Mouse (Mus musculus) heart, embryonic 12.5 days (tissue): ENCODE results near the gene Cdh16. TPM values are rescaled to one million over a fixed set of nuclear protein-coding genes. Genes with fewer than 3 reads are reported as not detected.

Experiments used
- ATAC-seq: fragments of 200-750 bp; cut with Nextera tagmentation; 2 replicates; pipeline ENCODE4 v1.8.0; 2017; ENCODE audit warnings: moderate TSS enrichment, moderate library complexity; ENCODE audit not compliant: insufficient number of reproducible peaks, low FRiP score
- H3K27ac ChIP-seq: fragments of 300-500 bp; sonication (generic); 2 replicates; pipeline ENCODE4 v1.5.1; 2016; ENCODE audit warnings: mild to moderate bottlenecking, moderate library complexity; ENCODE audit not compliant: poor library complexity, severe bottlenecking
- H3K27me3 ChIP-seq: fragments of 300-500 bp; sonication (generic); replicated peaks from 2 replicates; pipeline ENCODE4 v1.6.1; 2016; ENCODE audit warnings: mild to moderate bottlenecking, moderate library complexity
- H3K36me3 ChIP-seq: fragments of 300-500 bp; sonication (generic); 2 replicates; pipeline ENCODE4 v1.6.1; 2016; ENCODE audit warnings: mild to moderate bottlenecking, moderate library complexity
- H3K4me1 ChIP-seq: fragments of 300-500 bp; sonication (generic); replicated peaks from 2 replicates; pipeline ENCODE4 v1.6.1; 2016; ENCODE audit warnings: mild to moderate bottlenecking
- H3K4me2 ChIP-seq: fragments of 300-500 bp; sonication (generic); 2 replicates; pipeline ENCODE4 v1.6.1; 2016; ENCODE audit warnings: mild to moderate bottlenecking, moderate library complexity
- H3K4me3 ChIP-seq: fragments of 300-500 bp; sonication (generic); 2 replicates; pipeline ENCODE4 v1.5.1; 2016; ENCODE audit warnings: mild to moderate bottlenecking
- H3K9ac ChIP-seq: fragments of 300-500 bp; sonication (generic); 2 replicates; pipeline ENCODE4 v1.6.1; 2016; ENCODE audit warnings: mild to moderate bottlenecking, moderate library complexity
- H3K9me3 ChIP-seq: fragments of 300-500 bp; sonication (generic); replicated peaks from 2 replicates; pipeline ENCODE4 v1.6.1; 2016; ENCODE audit warnings: mild to moderate bottlenecking, moderate library complexity
- WGBS: fragments of 180-500 bp; shearing (Covaris S2); methylation state at CpG from one replicate; pipeline ENCODE4 v1.1.7; 2016; 5-methylcytosine and 5-hydroxymethylcytosine counted together
- polyA plus RNA-seq: library from polyadenylated mRNA; unstranded; fragments of >200 nt; fragmentation: Nextera tagmentation; extraction: Ambion mirVana; gene quantifications from 2 replicates; pipeline ENCODE4 v1.2.1, GENCODE M21; 2016

The Cdh16 gene
- polyA plus RNA-seq, 1 experiment from 2014 or later = 16.1 TPM

DNA sequence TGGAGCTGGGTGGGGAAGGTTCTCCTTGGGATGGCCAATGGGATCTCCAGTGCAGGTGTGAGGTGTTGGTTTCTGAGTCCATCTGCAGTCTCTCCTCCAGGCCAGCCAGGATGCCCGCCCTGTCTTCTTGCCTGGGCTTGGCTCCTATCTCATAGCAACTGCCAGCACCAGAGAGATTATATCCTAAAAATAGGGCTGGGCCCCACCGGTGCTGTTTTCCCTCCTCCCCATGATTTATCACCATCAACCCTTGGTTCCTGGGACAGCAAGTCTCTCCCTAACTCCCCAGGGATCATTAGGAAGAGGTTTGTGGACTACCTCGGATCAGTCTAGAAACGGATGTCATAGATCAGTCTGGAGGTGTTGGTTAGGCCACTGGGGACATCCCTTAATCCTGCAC lies 11.1 kb downstream of the Cdh16 start:
- H3K9ac ChIP-seq = peak overlapping the region; percentile 22; the same call in 1 of the 2 replicates
- peaks cover 60% of the 10 kb centered on the region for H3K4me1 ChIP-seq
- peak overlapping the region; percentile 98 for H3K27ac ChIP-seq
- H3K4me3 ChIP-seq = no peak overlapping the region
- no peaks in the 10 kb centered on the region for H3K36me3 ChIP-seq
- H3K27me3 ChIP-seq = no peaks in the 10 kb centered on the region
- ATAC-seq = no peak
- peak overlapping the region; percentile 31 for H3K4me2 ChIP-seq
- H3K9me3 ChIP-seq = no peaks in the 10 kb centered on the region
- WGBS = 26% methylated on average over 4 of the region's 4 CpGs

DNA sequence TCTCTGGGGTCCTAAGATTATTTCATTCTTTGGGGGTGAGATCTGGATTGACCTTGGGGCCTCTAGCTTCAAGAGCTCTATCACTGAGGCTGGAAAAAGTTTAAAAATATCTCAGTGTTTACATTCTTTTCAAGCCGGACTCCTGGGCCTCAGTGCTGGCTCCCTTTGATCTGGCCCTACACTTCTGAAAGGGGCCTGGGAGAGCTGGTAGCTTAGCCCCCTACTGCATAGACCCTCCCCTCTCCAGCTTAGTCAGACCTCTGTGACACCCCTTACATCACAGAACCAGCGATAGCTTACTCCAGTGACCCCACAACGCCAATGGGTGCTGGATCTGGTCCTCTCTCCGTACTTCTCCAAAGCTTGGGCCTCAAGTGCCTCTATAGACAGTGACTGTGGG lies 12.6 kb downstream of the Cdh16 start:
- no peak overlapping the region for H3K9ac ChIP-seq
- WGBS = 25% methylated on average over 4 of the region's 4 CpGs
- no peak overlapping the region for H3K4me3 ChIP-seq
- no peaks in the 10 kb centered on the region for H3K36me3 ChIP-seq
- H3K4me2 ChIP-seq = peak overlapping the region; percentile 25; the same call in 1 of the 2 replicates
- peak; percentile 41 for ATAC-seq
- H3K27me3 ChIP-seq = no peaks in the 10 kb centered on the region
- no peaks in the 10 kb centered on the region for H3K9me3 ChIP-seq
- peaks cover 76% of the 10 kb centered on the region for H3K4me1 ChIP-seq
- H3K27ac ChIP-seq = peak overlapping the region; percentile 98

DNA sequence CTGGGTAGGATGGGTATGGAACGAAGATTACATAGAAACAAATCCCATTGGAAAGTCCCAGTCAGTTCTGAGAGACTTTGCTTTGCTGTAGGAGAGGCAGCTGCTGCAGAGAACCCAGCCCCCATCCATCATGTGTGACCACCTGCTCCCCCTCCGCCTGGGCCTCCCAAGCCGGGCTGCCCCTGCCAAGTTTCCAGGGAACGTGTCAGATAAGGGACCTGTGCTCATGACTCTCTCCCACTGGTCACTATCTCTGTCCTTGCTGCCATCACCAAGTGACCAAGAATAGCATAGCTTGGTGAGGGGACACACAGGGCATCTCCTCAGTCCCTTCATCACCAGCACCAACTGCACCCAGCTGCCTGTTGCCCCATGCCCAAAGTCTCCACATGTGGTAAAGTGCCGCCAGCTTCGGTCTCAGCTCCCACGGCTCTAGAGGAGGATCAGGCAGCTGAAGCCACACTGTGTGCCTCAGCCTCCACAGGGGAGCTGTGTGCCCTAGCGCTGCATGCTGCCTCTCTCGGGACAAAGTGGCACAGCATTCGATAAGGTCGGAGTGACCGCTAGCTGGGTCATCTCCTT lies 13.9 kb downstream of the Cdh16 start:
- Histone ChIP-seq H3K9ac (peak overlapping the region; percentile 65; the same call in 1 of the 2 replicates), H3K27me3 (no peaks in the 10 kb centered on the region), H3K9me3 (no peaks in the 10 kb centered on the region), H3K4me2 (peak overlapping the region; percentile 58), H3K36me3 (no peaks in the 10 kb centered on the region), H3K4me3 (no peak overlapping the region), H3K27ac (peak overlapping the region; percentile 98), H3K4me1 (peaks cover 87% of the 10 kb centered on the region)
- ATAC-seq = peak; percentile 75
- 39% methylated on average over 12 of the region's 12 CpGs for WGBS

DNA sequence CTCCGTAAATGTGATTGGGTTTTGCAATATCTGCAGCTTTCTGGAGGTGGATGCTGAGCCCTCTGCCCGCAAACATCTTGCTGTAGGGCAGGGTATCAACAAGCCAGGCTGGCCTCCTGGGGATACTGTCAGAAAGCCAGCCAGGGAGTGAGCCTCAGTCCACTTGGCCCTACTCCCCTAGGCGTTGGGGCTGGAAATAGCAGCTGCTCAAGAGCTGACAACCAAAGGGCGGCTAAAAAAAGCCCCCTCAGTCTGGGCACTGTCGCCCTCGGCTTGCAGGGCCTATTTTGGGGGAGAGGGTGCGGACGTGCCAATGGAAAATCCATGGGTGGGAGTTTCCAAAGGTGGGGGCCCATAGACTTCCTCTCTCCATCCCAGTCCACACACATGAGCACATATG lies 15.0 kb downstream of the Cdh16 start:
- peak overlapping the region; percentile 34 for H3K4me3 ChIP-seq
- H3K9ac ChIP-seq = peak overlapping the region; percentile 65
- peak overlapping the region; percentile 98 for H3K27ac ChIP-seq
- ATAC-seq = peak; percentile 43
- no peaks in the 10 kb centered on the region for H3K36me3 ChIP-seq
- peaks cover 92% of the 10 kb centered on the region for H3K4me1 ChIP-seq
- no peaks in the 10 kb centered on the region for H3K27me3 ChIP-seq
- peak overlapping the region; percentile 58 for H3K4me2 ChIP-seq
- no peaks in the 10 kb centered on the region for H3K9me3 ChIP-seq
- WGBS = 37% methylated on average over 8 of the region's 8 CpGs

DNA sequence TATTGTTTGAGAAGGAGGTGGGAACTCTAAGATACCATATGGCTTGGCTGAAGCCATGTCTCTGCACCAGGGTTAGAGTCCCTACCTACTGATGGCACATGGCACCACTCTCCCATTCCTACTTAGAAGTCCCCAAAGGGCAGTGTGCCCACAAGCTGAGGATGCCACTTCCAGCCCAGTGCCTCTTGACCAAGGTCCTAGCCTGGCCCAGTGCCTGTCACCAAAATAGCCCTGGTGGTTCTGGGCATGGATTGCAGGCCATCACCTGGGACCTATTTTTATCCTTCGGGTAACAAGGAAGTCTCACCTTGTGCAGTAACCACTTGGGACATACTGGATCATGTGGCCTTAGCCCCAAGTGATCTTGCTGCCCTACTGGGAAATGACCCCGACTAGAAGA lies 16.3 kb downstream of the Cdh16 start:
- Histone ChIP-seq H3K27ac (peak overlapping the region; percentile 98), H3K27me3 (no peaks in the 10 kb centered on the region), H3K4me2 (peak overlapping the region; percentile 58), H3K36me3 (no peaks in the 10 kb centered on the region), H3K9ac (0 out of 2 replicates have a peak overlapping the region, but pooled peaks have one; percentile 13), H3K9me3 (no peaks in the 10 kb centered on the region), H3K4me3 (no peak overlapping the region), H3K4me1 (peaks cover 90% of the 10 kb centered on the region)
- WGBS = 75% methylated on average over 2 of the region's 2 CpGs
- no peak for ATAC-seq

DNA sequence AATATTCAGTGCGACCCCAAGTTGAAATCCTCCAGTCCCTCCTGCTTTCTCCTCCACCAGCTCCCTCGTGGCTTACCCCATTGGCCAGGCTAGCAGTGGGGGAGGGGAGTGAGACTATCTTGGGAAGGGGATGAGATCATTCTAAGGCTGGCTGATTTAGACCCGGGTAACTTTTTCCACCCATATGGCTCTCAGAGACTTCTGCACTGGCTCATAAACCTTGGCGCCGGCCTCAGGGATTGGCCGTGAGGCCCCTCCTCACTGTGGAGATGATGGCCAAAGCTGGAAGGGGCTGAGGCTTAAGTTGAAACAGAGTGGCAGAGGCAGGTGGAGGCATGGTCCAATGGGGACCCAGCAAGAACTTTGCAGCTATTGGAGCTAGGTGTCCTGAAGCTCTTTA lies 17.9 kb downstream of the Cdh16 start:
- Histone ChIP-seq H3K4me3 (no peak overlapping the region), H3K4me1 (peaks cover 86% of the 10 kb centered on the region), H3K4me2 (peak overlapping the region; percentile 22), H3K27ac (peak overlapping the region; percentile 98), H3K36me3 (no peaks in the 10 kb centered on the region), H3K9me3 (no peaks in the 10 kb centered on the region), H3K9ac (peak overlapping the region; percentile 57; the same call in 1 of the 2 replicates), H3K27me3 (no peaks in the 10 kb centered on the region)
- peak; percentile 64 for ATAC-seq
- 6% methylated on average over 6 of the region's 6 CpGs for WGBS

DNA sequence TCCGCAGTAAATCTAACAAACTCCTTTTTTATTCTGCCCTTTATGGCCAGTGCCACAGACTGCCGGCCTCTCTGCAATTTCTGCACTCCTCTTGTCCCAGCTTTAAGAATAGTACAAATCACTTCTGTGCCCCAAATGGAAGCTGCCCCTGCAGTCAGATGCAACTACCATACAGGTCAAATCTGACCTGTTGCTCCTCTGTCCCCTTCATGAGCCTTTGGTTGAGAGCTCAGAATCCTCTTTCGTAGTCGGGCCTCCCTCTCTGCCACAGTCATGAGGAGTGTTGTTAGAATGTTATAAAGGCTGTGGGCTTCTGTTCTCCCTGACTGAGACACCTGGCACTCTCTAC lies 21.0 kb downstream of the Cdh16 start:
- Histone ChIP-seq H3K4me3 (no peak overlapping the region), H3K9ac (peak overlapping the region; percentile 23), H3K27me3 (no peaks in the 10 kb centered on the region), H3K4me2 (peak overlapping the region; percentile 69), H3K27ac (peak overlapping the region; percentile 84), H3K36me3 (no peaks in the 10 kb centered on the region), H3K4me1 (peaks cover 59% of the 10 kb centered on the region), H3K9me3 (no peaks in the 10 kb centered on the region)
- WGBS = 50% methylated on average over 4 of the region's 4 CpGs
- ATAC-seq = no peak

DNA sequence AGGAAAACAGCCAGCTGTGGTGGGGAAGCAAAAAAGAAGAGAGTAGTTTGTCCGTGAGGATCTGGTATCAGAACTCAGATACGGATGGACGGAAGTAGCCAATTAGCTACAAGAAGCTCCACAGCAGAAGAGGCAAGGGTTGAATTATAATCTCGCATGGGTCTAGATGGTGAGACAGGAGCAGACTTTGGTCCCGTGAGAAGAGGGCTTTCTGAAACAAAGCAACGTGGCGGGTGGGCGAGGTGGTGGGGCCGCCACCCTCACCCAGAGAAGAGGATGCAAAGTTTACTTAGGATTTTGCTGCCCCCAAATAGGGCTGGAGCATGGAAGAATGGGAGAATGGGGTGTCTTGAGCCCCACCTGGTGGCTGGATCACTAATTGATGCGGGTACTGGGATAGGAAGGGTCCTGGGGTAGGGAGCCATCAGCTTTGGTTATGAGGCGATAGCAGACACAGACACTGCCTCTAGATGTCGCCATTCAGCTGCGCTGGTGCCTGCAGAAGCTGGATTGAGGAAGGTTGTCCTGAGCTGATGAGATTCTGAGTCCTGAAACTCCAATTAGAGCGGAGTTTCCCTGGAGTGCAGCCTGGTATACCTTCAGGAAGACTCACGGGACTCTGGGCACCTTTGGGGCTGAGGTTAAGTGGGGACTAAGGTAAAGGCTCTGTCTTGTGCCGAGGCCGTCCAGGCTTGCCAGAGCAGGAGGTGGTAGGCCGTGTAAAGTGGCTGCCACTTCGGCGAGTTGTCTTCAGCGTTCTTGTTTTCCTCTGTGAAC lies 21.5 kb downstream of the Cdh16 start:
- peaks cover 54% of the 10 kb centered on the region for H3K4me1 ChIP-seq
- H3K9me3 ChIP-seq = no peaks in the 10 kb centered on the region
- H3K4me3 ChIP-seq = peak overlapping the region; percentile 33
- WGBS = 16% methylated on average over 21 of the region's 21 CpGs
- H3K4me2 ChIP-seq = peak overlapping the region; percentile 69
- peak overlapping the region; percentile 84 for H3K27ac ChIP-seq
- peak; percentile 76 for ATAC-seq
- H3K27me3 ChIP-seq = no peaks in the 10 kb centered on the region
- H3K36me3 ChIP-seq = no peaks in the 10 kb centered on the region
- peak overlapping the region; percentile 55 for H3K9ac ChIP-seq

DNA sequence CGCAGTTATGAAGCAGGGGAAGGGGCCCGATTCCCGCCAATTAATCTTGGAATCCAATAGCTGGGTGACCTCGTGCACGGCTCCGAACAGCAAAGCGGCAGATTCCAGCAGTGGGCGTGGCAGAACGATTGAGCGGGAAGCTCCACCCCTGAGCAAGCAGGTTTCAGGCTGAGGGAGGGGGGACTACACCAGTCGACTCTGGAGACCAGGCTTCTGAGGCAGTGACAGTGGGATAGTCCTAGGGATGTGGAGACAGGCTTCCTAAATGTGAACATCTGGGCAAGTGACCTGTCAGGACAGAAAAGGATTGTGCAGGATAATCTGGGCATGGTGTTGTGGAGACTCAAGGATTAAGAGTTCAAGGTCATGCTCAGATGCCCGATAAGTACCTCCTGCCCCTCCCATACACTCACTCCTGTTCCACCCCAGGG lies 22.2 kb downstream of the Cdh16 start:
- Histone ChIP-seq H3K27ac (peak overlapping the region; percentile 46), H3K9me3 (no peaks in the 10 kb centered on the region), H3K36me3 (no peaks in the 10 kb centered on the region), H3K4me2 (peak overlapping the region; percentile 69), H3K4me1 (peaks cover 47% of the 10 kb centered on the region), H3K4me3 (peak overlapping the region; percentile 33), H3K27me3 (no peaks in the 10 kb centered on the region), H3K9ac (peak overlapping the region; percentile 55)
- under 1% methylated on average over 12 of the region's 12 CpGs for WGBS
- 0 out of 2 replicates have a peak, but pooled peaks have one; percentile 33 for ATAC-seq

DNA sequence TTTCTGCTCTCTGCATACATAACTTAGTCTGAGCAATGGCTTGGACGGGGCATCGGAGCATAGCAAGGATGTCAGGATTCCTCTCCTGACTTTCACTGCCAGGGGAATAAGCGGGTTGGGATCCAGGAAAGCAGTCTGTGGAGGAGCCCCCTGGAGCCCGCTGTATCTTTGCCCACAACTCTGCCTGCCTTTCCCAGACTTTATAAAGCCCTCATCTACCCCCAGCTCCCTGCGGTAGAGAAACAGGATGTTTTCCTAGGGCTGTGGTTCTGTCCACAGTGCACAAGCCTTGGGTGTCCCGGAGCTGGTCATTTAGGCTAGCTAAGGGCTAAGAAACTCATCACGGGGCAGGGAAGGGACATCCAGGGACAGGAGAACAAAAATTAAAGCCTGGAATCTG lies 22.8 kb downstream of the Cdh16 start:
- H3K4me1 ChIP-seq = peaks cover 41% of the 10 kb centered on the region
- H3K27ac ChIP-seq = no peak overlapping the region
- H3K9ac ChIP-seq = peak overlapping the region; percentile 55; the same call in 1 of the 2 replicates
- peak overlapping the region; percentile 69 for H3K4me2 ChIP-seq
- no peak overlapping the region for H3K4me3 ChIP-seq
- no peaks in the 10 kb centered on the region for H3K27me3 ChIP-seq
- ATAC-seq = no peak
- H3K36me3 ChIP-seq = peaks cover 2% of the 10 kb centered on the region; the same call in 1 of the 2 replicates
- 32% methylated on average over 7 of the region's 7 CpGs for WGBS
- no peaks in the 10 kb centered on the region for H3K9me3 ChIP-seq

DNA sequence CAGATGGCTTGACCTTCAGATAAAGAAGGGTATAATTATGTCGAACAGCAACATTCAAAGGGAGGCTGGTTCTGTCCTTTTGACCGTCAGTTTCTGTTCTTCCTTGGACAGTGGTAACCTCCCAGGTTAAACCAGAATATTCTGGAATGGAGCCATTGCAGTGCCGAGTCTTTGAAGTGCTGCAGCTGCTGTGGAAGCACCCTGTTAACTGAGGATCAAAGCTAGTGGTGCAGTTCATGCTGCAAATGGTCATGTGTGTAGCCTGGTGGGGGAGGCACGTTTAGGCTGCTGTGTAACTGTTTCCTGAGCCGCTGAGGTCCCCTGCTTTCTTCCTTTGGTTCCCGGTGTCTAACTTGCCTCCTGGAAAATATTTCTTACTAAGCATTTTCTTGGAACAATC lies 25.7 kb downstream of the Cdh16 start:
- Histone ChIP-seq H3K4me3 (no peak overlapping the region), H3K27ac (no peak overlapping the region), H3K27me3 (no peaks in the 10 kb centered on the region), H3K4me1 (peaks cover 18% of the 10 kb centered on the region), H3K36me3 (peaks cover 28% of the 10 kb centered on the region), H3K4me2 (no peak overlapping the region), H3K9me3 (no peaks in the 10 kb centered on the region), H3K9ac (no peak overlapping the region)
- no peak for ATAC-seq
- WGBS = 57% methylated on average over 6 of the region's 6 CpGs
